Mouse (Mus musculus) E14TG2a.4 (cell line): ENCODE measurements around the gene Ttn.

ENCODE experiments used
- CTCF ChIP-seq: conservative IDR thresholded peaks from 2 replicates; pipeline ENCODE4 v1.5.1; 2014; ENCODE audit warnings: low read length
- POU5F1 ChIP-seq: IDR thresholded peaks from 2 replicates; pipeline ENCODE4 v1.6.1; 2014; ENCODE audit warnings: low read length, borderline replicate concordance

DNA sequence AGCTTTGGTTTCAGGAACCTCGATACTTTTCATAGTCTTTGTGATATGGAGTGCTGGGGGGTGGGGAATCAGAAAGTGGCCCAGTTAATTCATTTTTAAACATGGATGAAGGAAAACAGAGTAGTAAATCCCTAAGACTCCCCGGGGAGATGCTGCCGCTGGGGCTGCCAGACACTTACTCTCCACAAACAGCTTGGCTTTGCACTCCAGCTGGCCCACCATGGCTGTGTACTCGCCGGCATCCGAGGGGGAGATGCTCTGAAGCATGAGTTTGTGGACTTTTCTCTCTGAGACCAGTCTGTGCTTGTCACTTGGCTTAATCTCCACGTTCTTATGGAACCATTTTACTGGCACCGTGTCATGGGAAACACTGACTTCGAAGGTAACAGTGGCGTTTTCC, 43.8 kb downstream of the Ttn start:
- no peak for TF ChIP-seq CTCF
- TF ChIP-seq POU5F1: no peak
